Mouse (Mus musculus) midbrain, embryonic 14.5 days (tissue): ENCODE results near the gene Adamtsl2. TPM values are rescaled to one million over a fixed set of nuclear protein-coding genes. Genes with fewer than 3 reads are reported as not detected.

ENCODE experiments used
- ATAC-seq: fragments of 200-750 bp; cut with Nextera tagmentation; 2 replicates; pipeline ENCODE4 v1.8.0; 2017; ENCODE audit warnings: moderate number of reproducible peaks, moderate library complexity; ENCODE audit not compliant: low FRiP score, low TSS enrichment
- DNase-seq: peaks from one replicate; pipeline ENCODE4 v3.0.0-alpha.2; 2015
- H3K27ac ChIP-seq: fragments of 300-500 bp; sonication (generic); replicated peaks from 2 replicates; pipeline ENCODE4 v1.5.1; 2014; ENCODE audit warnings: mild to moderate bottlenecking, low read depth, low read length, moderate library complexity
- H3K27me3 ChIP-seq: fragments of 300-500 bp; sonication (generic); 2 replicates; pipeline ENCODE4 v1.6.1; 2014; ENCODE audit warnings: low read length, control low read depth, mixed read lengths; ENCODE audit not compliant: control insufficient read depth, insufficient read depth
- H3K36me3 ChIP-seq: fragments of 300-500 bp; sonication (generic); 2 replicates; pipeline ENCODE4 v1.6.1; 2014; ENCODE audit warnings: low read length, control low read depth; ENCODE audit not compliant: control insufficient read depth, insufficient read depth
- H3K4me1 ChIP-seq: fragments of 300-500 bp; sonication (generic); 2 replicates; pipeline ENCODE4 v1.6.1; 2014; ENCODE audit warnings: mild to moderate bottlenecking, antibody characterized with exemption, low read length, control low read depth; ENCODE audit not compliant: control insufficient read depth, insufficient read depth
- H3K4me2 ChIP-seq: fragments of 300-500 bp; sonication (generic); 2 replicates; pipeline ENCODE4 v1.6.1; 2014; ENCODE audit warnings: mild to moderate bottlenecking, low read length, moderate library complexity
- H3K4me3 ChIP-seq: fragments of 300-500 bp; sonication (generic); replicated peaks from 2 replicates; pipeline ENCODE4 v1.5.1; 2014; ENCODE audit warnings: low read depth, low read length
- H3K9ac ChIP-seq: fragments of 300-500 bp; sonication (generic); replicated peaks from 2 replicates; pipeline ENCODE4 v1.6.1; 2014; ENCODE audit warnings: mild to moderate bottlenecking, low read length, moderate library complexity
- H3K9me3 ChIP-seq: fragments of 300-500 bp; sonication (generic); 2 replicates; pipeline ENCODE4 v1.6.1; 2016; ENCODE audit warnings: low read length, control low read depth, mixed read lengths; ENCODE audit not compliant: control insufficient read depth
- WGBS: fragments of 180-500 bp; shearing (Covaris S2); extraction: QIAGEN DNeasy Blood & Tissue Kit; methylation state at CpG from one replicate; pipeline ENCODE4 v1.1.7; 2014; 5-methylcytosine and 5-hydroxymethylcytosine counted together
- polyA plus RNA-seq: library from polyadenylated mRNA; unstranded; fragments of >200 nt; fragmentation: Nextera tagmentation; extraction: Ambion mirVana; gene quantifications from 2 replicates; pipeline ENCODE4 v1.2.1, GENCODE M21; 2014

Gene Adamtsl2
- polyA plus RNA-seq, 1 experiment from 2014 or later: 7.6 TPM

GRCm38 (mm10) chr2:27154466-27155185 lies 75.4 kb downstream of the Adamtsl2 start:
- Histone ChIP-seq H3K4me3 (no peak overlapping the region), H3K9me3 (no peaks in the 10 kb centered on the region), H3K9ac (no peak overlapping the region), H3K27me3 (no peaks in the 10 kb centered on the region), H3K27ac (no peak overlapping the region), H3K4me1 (peaks cover 5% of the 10 kb centered on the region; the same call in 1 of the 2 replicates), H3K36me3 (no peaks in the 10 kb centered on the region), H3K4me2 (no peak overlapping the region)
- ATAC-seq (no peak), DNase-seq (no peak)
- 79% methylated on average over 10 of the region's 10 CpGs for WGBS

- 38% methylated on average over 6 of the region's 6 CpGs for WGBS
- Histone ChIP-seq H3K9ac (no peak overlapping the region), H3K4me1 (peaks cover 5% of the 10 kb centered on the region; the same call in 1 of the 2 replicates), H3K4me2 (no peak overlapping the region), H3K4me3 (no peak overlapping the region), H3K27ac (no peak overlapping the region), H3K9me3 (no peaks in the 10 kb centered on the region), H3K27me3 (no peaks in the 10 kb centered on the region), H3K36me3 (no peaks in the 10 kb centered on the region)
- no peak for ATAC-seq
- DNase-seq: peak; percentile 38
These were observed 77.4 kb downstream of the Adamtsl2 start for GRCm38 (mm10) chr2:27156596-27156995.

Other genes with a start within 250 kb of the Adamtsl2 start
- not detected in 2 replicates for gene Abo, start 214.4 kb upstream of the Adamtsl2 start, polyA plus RNA-seq
- 16.6 and 20.4 TPM in 2 replicates for gene Surf6, start 176.5 kb upstream of the Adamtsl2 start, polyA plus RNA-seq
- 135 and 139 TPM in 2 replicates for gene Med22, start 168.7 kb upstream of the Adamtsl2 start, polyA plus RNA-seq
- gene Rpl7a, start 168.6 kb upstream of the Adamtsl2 start, polyA plus RNA-seq: 522 and 541 TPM in 2 replicates
- 48.7 and 59.9 TPM in 2 replicates for gene Surf2, start 163.0 kb upstream of the Adamtsl2 start, polyA plus RNA-seq
- gene Surf1, start 162.8 kb upstream of the Adamtsl2 start, polyA plus RNA-seq: 69.4 and 91.4 TPM in 2 replicates
- gene Surf4, start 145.5 kb upstream of the Adamtsl2 start, polyA plus RNA-seq: 84.6 and 98.5 TPM in 2 replicates
- 0.28 and 0.62 TPM in 2 replicates for gene Stkld1, start 145.3 kb upstream of the Adamtsl2 start, polyA plus RNA-seq
- 26.5 and 31.7 TPM in 2 replicates for gene Rexo4, start 115.0 kb upstream of the Adamtsl2 start, polyA plus RNA-seq
- not detected in 2 replicates for gene Adamts13, start 106.0 kb upstream of the Adamtsl2 start, polyA plus RNA-seq
- 72.5 and 81.4 TPM in 2 replicates for gene Cacfd1, start 69.5 kb upstream of the Adamtsl2 start, polyA plus RNA-seq
- 4.3 and 4.9 TPM in 2 replicates for gene Slc2a6, start 51.4 kb upstream of the Adamtsl2 start, polyA plus RNA-seq
- gene Mymk, start 7.2 kb upstream of the Adamtsl2 start, polyA plus RNA-seq: not detected in 2 replicates
- gene Fam163b, start 63.1 kb downstream of the Adamtsl2 start, polyA plus RNA-seq: 2.8 and 4.2 TPM in 2 replicates
- gene Dbh, start 85.9 kb downstream of the Adamtsl2 start, polyA plus RNA-seq: 2.7 and 5.5 TPM in 2 replicates
- 3.2 and 4.5 TPM in 2 replicates for gene Sardh, start 169.0 kb downstream of the Adamtsl2 start, polyA plus RNA-seq